Mouse (Mus musculus) monocyte, adult 59 days (primary cell): ENCODE measurements around the gene Kdm1a. TPM values are rescaled to one million over a fixed set of nuclear protein-coding genes. Genes with fewer than 3 reads are reported as not detected.

ENCODE experiments used
- total RNA-seq, 2 experiments: library from RNA; stranded (reverse); gene quantifications; one replicate each; pipeline ENCODE4 v1.2.4; 2023

Kdm1a gene
- 10 to 100 TPM; 39.5 to 46.0 TPM for total RNA-seq

DNA sequence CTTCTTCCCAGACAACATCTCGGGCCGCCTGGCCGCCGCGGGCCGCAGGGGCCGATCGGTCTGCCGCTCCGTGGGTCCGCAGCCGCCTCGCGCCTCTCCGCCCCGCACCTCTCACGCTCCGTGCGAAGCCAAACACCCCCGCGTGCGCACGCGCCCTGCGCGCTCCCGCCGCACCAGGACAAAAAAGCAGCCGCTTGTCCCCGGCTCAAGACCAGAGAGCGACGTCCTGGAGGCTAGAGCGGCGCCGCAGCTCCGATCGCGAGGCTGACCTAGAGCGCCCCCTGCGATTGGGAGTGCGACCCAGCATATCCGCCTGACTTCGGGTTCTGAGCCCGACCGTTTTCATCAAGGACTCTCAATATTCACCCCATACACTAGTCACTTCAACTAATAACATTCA, at the start of gene Kdm1a:
Gene Kdm1a (minus strand): TSS at position 156 of the 400 bp plus-strand sequence.

DNA sequence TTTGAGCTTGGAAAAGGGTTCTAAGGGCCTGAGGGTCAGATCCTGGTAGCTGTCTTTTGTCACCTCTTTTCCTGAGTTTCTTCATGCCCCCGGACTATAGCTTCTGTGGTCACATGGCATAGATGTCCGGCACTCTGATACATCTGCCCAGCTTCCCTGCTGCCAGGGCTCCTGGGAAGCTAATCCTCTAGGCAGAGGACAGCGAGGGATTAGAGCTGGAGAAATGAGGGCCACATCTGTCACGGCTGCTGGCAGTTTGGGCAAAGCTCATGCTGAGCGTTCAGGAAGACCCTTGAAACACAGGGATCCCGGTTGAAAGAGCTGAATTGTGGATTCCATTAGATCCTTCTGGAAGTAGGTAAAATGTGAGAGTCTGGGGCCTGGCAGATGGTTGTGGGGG, 19.9 kb upstream of the Kdm1a start, which contains the start of gene Lactbl1:
Gene Lactbl1 (plus strand): TSS at position 234 of the 400 bp plus-strand sequence.

DNA sequence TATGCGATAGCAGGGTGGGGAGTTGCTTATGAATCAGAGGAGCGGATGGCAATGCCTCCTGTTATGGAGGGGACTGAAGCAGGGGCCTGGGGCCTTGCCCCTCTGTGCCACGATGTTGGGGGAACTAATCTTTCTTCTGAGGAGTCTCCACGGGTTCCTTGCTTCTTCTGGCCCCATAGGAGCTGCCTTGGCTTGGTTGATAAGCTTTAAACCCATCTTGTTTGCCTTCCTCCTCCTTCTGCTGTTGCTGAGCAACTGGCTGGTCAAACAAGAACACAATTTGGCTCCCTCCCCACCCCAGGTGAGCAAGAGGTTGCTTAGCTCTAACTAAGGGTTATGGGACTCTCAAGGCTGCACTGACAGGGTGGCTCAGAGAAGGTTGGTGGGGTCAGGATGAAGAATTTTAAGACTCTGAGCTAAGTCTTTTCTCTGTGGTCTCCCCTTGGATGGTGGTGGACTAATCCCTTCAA, 7.9 kb upstream of the Kdm1a start, which contains the start of gene Tex46:
Gene Tex46 (plus strand): TSS at position 51 of the 470 bp plus-strand sequence.

Other genes starting within 250 kb of the Kdm1a start
- not detected for gene Htr1d, start 179.2 kb downstream of the Kdm1a start, total RNA-seq
- gene 6030445D17Rik, start 140.5 kb downstream of the Kdm1a start, total RNA-seq = not detected
- gene Luzp1, start 133.0 kb downstream of the Kdm1a start, total RNA-seq = 10 to 100 TPM; 11.8 to 13.0 TPM
- gene Tex46, start 7.7 kb upstream of the Kdm1a start, total RNA-seq = not detected
- gene Lactbl1, start 19.9 kb upstream of the Kdm1a start, total RNA-seq = not detected
- under 1 TPM in 1 of 2 experiments, not detected in 1; 0.18 TPM for gene Ephb2, start 233.3 kb upstream of the Kdm1a start, total RNA-seq